Mouse (Mus musculus): ENCODE results near the gene Calhm4.
"Not testable (repeated sequence)": the region's sequence is repeated elsewhere in the genome, so short reads cannot be mapped to it uniquely, and the experiment has no call there.

Calhm4 gene

DNA sequence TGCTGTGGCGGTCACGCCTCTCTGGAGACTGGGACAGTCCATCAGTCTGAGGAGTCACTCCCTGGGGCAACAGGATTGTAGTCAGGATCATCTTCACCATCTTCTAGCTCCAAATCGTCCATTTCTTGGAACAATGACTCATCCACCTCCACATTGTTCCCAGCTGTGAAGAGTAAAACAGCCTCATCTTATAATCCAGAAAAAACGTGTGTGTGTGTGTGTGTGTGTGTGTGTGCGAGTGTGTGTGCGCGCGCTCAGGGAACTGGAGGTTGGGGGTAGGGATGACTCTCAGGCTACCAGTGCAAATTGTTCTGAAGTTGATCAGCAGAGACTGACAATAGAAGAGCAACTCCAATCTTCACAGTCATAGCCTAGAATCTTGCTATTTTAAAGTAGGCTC is 47.4 kb downstream of the Calhm4 start:
- not testable (repeated sequence) for DNase-seq (ENCODE audit: inconsistent age in 2 of 2, low spot score in 1 of 2)
